Mouse (Mus musculus) neural tube, embryonic 12.5 days (tissue): ENCODE data around the gene Dmgdh. TPM values are rescaled to one million over a fixed set of nuclear protein-coding genes. Genes with fewer than 3 reads are reported as not detected.
A peak's percentile ranks its signal among the peaks of the same experiment; 100 is the strongest.

Experiments
- ATAC-seq: fragments of 200-750 bp; cut with Nextera tagmentation; 2 replicates; pipeline ENCODE4 v1.8.0; 2017; ENCODE audit warnings: low read depth, mild to moderate bottlenecking, moderate TSS enrichment, moderate library complexity; ENCODE audit not compliant: low FRiP score
- H3K27ac ChIP-seq: fragments of 300-500 bp; sonication (generic); 2 replicates; pipeline ENCODE4 v1.5.1; 2016
- H3K27me3 ChIP-seq: fragments of 300-500 bp; sonication (generic); replicated peaks from 2 replicates; pipeline ENCODE4 v1.6.1; 2016; ENCODE audit warnings: mild to moderate bottlenecking
- H3K36me3 ChIP-seq: fragments of 300-500 bp; sonication (generic); 2 replicates; pipeline ENCODE4 v1.6.1; 2016; ENCODE audit warnings: mild to moderate bottlenecking
- H3K4me1 ChIP-seq: fragments of 300-500 bp; sonication (generic); 2 replicates; pipeline ENCODE4 v1.6.1; 2016
- H3K4me2 ChIP-seq: fragments of 300-500 bp; sonication (generic); replicated peaks from 2 replicates; pipeline ENCODE4 v1.6.1; 2016; ENCODE audit warnings: mild to moderate bottlenecking
- H3K4me3 ChIP-seq: fragments of 300-500 bp; sonication (generic); 2 replicates; pipeline ENCODE4 v1.5.1; 2016
- H3K9ac ChIP-seq: fragments of 300-500 bp; sonication (generic); 2 replicates; pipeline ENCODE4 v1.6.1; 2016; ENCODE audit warnings: mild to moderate bottlenecking
- H3K9me3 ChIP-seq: fragments of 300-500 bp; sonication (generic); 2 replicates; pipeline ENCODE4 v1.6.1; 2016; ENCODE audit warnings: mild to moderate bottlenecking
- WGBS: fragments of 180-500 bp; shearing (Covaris S2); methylation state at CpG from one replicate; pipeline ENCODE4 v1.1.7; 2016; 5-methylcytosine and 5-hydroxymethylcytosine counted together
- polyA plus RNA-seq: library from polyadenylated mRNA; unstranded; fragments of >200 nt; fragmentation: Nextera tagmentation; extraction: Ambion mirVana; gene quantifications from 2 replicates; pipeline ENCODE4 v1.2.1, GENCODE M21; 2016

Gene Dmgdh
- 0.06 and 0.09 TPM in 2 replicates for polyA plus RNA-seq

- Histone ChIP-seq H3K27me3 (peaks cover 12% of the 10 kb centered on the region; the same call in 1 of the 2 replicates), H3K36me3 (no peaks in the 10 kb centered on the region), H3K4me1 (no peaks in the 10 kb centered on the region), H3K4me3 (no peak within 1 kb of the TSS), H3K9ac (no peak within 1 kb of the TSS), H3K27ac (no peak within 1 kb of the TSS), H3K4me2 (peak within 1 kb of the TSS; percentile 50), H3K9me3 (no peaks in the 10 kb centered on the region)
- 7% methylated on average over 31 of the region's 31 CpGs for whole genome bisulfite sequencing
- ATAC-seq = no peak
These were observed at the start of gene Dmgdh, which contains the start of gene Bhmt2 for GRCm38 (mm10) chr13:93674131-93674561. Gene Dmgdh (plus strand): TSS chr13:93674433. Gene Bhmt2 (minus strand): TSS chr13:93674302.

- no peak overlapping the region for H3K4me3 ChIP-seq
- no peak overlapping the region for H3K27ac ChIP-seq
- WGBS = 23% methylated on average over 6 of the region's 6 CpGs
- H3K4me1 ChIP-seq = no peaks in the 10 kb centered on the region
- no peak overlapping the region for H3K9ac ChIP-seq
- H3K27me3 ChIP-seq = no peaks in the 10 kb centered on the region
- no peak for ATAC-seq
- H3K36me3 ChIP-seq = no peaks in the 10 kb centered on the region
- no peaks in the 10 kb centered on the region for H3K9me3 ChIP-seq
- H3K4me2 ChIP-seq = no peak overlapping the region
These were observed 45.4 kb upstream of the Dmgdh start for GRCm38 (mm10) chr13:93628861-93629260.

- H3K9ac ChIP-seq = no peak overlapping the region
- H3K27me3 ChIP-seq = no peaks in the 10 kb centered on the region
- no peak overlapping the region for H3K4me2 ChIP-seq
- H3K27ac ChIP-seq = no peak overlapping the region
- no peaks in the 10 kb centered on the region for H3K36me3 ChIP-seq
- no peak overlapping the region for H3K4me3 ChIP-seq
- no peak for ATAC-seq
- no peaks in the 10 kb centered on the region for H3K9me3 ChIP-seq
- 85% methylated on average over 10 of the region's 10 CpGs for WGBS
- no peaks in the 10 kb centered on the region for H3K4me1 ChIP-seq
These were observed 43.1 kb upstream of the Dmgdh start for GRCm38 (mm10) chr13:93630941-93631705.

- WGBS = 81% methylated on average over 5 of the region's 5 CpGs
- H3K4me1 ChIP-seq = no peaks in the 10 kb centered on the region
- ATAC-seq = no peak
- H3K36me3 ChIP-seq = no peaks in the 10 kb centered on the region
- H3K4me3 ChIP-seq = no peak overlapping the region
- H3K27me3 ChIP-seq = no peaks in the 10 kb centered on the region
- H3K9ac ChIP-seq = no peak overlapping the region
- H3K4me2 ChIP-seq = no peak overlapping the region
- no peaks in the 10 kb centered on the region for H3K9me3 ChIP-seq
- no peak overlapping the region for H3K27ac ChIP-seq
These were observed 41.3 kb upstream of the Dmgdh start for GRCm38 (mm10) chr13:93632927-93633326.

GRCm38 (mm10) chr13:93636561-93636960 lies 37.7 kb upstream of the Dmgdh start:
- Histone ChIP-seq H3K36me3 (no peaks in the 10 kb centered on the region), H3K9me3 (no peaks in the 10 kb centered on the region), H3K9ac (no peak overlapping the region), H3K27ac (no peak overlapping the region), H3K4me1 (no peaks in the 10 kb centered on the region), H3K4me2 (no peak overlapping the region), H3K4me3 (no peak overlapping the region), H3K27me3 (no peaks in the 10 kb centered on the region)
- no peak for ATAC-seq
- 72% methylated on average over 1 of the region's 1 CpGs for WGBS

GRCm38 (mm10) chr13:93637282-93638245 lies 36.7 kb upstream of the Dmgdh start, which contains the start of gene Bhmt:
Gene Bhmt (minus strand): TSS chr13:93637961.
- ATAC-seq = no peak
- no peak within 1 kb of the TSS for H3K4me2 ChIP-seq
- no peaks in the 10 kb centered on the region for H3K4me1 ChIP-seq
- no peaks in the 10 kb centered on the region for H3K9me3 ChIP-seq
- no peaks in the 10 kb centered on the region for H3K27me3 ChIP-seq
- no peaks in the 10 kb centered on the region for H3K36me3 ChIP-seq
- no peak within 1 kb of the TSS for H3K27ac ChIP-seq
- no peak within 1 kb of the TSS for H3K9ac ChIP-seq
- WGBS = 79% methylated on average over 19 of the region's 19 CpGs
- H3K4me3 ChIP-seq = no peak within 1 kb of the TSS

GRCm38 (mm10) chr13:93639636-93640035 lies 34.6 kb upstream of the Dmgdh start:
- H3K9ac ChIP-seq = no peak overlapping the region
- no peak overlapping the region for H3K4me3 ChIP-seq
- WGBS = 74% methylated on average over 4 of the region's 4 CpGs
- H3K4me1 ChIP-seq = no peaks in the 10 kb centered on the region
- H3K36me3 ChIP-seq = no peaks in the 10 kb centered on the region
- no peak for ATAC-seq
- H3K4me2 ChIP-seq = no peak overlapping the region
- no peaks in the 10 kb centered on the region for H3K27me3 ChIP-seq
- H3K9me3 ChIP-seq = no peaks in the 10 kb centered on the region
- no peak overlapping the region for H3K27ac ChIP-seq

GRCm38 (mm10) chr13:93648387-93649130 lies 25.7 kb upstream of the Dmgdh start:
- Histone ChIP-seq H3K4me2 (no peak overlapping the region), H3K27ac (no peak overlapping the region), H3K4me1 (no peaks in the 10 kb centered on the region), H3K36me3 (no peaks in the 10 kb centered on the region), H3K9me3 (no peaks in the 10 kb centered on the region), H3K27me3 (no peaks in the 10 kb centered on the region), H3K9ac (no peak overlapping the region), H3K4me3 (no peak overlapping the region)
- no peak for ATAC-seq
- WGBS = 89% methylated on average over 7 of the region's 7 CpGs

GRCm38 (mm10) chr13:93653382-93653781 lies 20.9 kb upstream of the Dmgdh start:
- Histone ChIP-seq H3K27me3 (no peaks in the 10 kb centered on the region), H3K4me2 (no peak overlapping the region), H3K27ac (no peak overlapping the region), H3K4me1 (no peaks in the 10 kb centered on the region), H3K4me3 (no peak overlapping the region), H3K36me3 (no peaks in the 10 kb centered on the region), H3K9ac (no peak overlapping the region), H3K9me3 (no peaks in the 10 kb centered on the region)
- WGBS = 93% methylated on average over 6 of the region's 6 CpGs
- no peak for ATAC-seq

GRCm38 (mm10) chr13:93657941-93658340 lies 16.3 kb upstream of the Dmgdh start:
- no peak overlapping the region for H3K27ac ChIP-seq
- WGBS = 76% methylated on average over 5 of the region's 5 CpGs
- H3K9me3 ChIP-seq = no peaks in the 10 kb centered on the region
- H3K36me3 ChIP-seq = no peaks in the 10 kb centered on the region
- H3K4me1 ChIP-seq = no peaks in the 10 kb centered on the region
- no peak overlapping the region for H3K4me3 ChIP-seq
- H3K27me3 ChIP-seq = no peaks in the 10 kb centered on the region
- H3K9ac ChIP-seq = no peak overlapping the region
- ATAC-seq = no peak
- H3K4me2 ChIP-seq = no peak overlapping the region

GRCm38 (mm10) chr13:93667586-93667985 lies 6.6 kb upstream of the Dmgdh start:
- no peak for ATAC-seq
- Histone ChIP-seq H3K9me3 (no peaks in the 10 kb centered on the region), H3K9ac (no peak overlapping the region), H3K4me2 (no peak overlapping the region), H3K36me3 (no peaks in the 10 kb centered on the region), H3K4me1 (no peaks in the 10 kb centered on the region), H3K4me3 (no peak overlapping the region), H3K27ac (no peak overlapping the region), H3K27me3 (no peaks in the 10 kb centered on the region)
- WGBS = 92% methylated on average over 4 of the region's 4 CpGs

GRCm38 (mm10) chr13:93672371-93672770 lies 1.9 kb upstream of the Dmgdh start:
- 83% methylated on average over 4 of the region's 4 CpGs for WGBS
- Histone ChIP-seq H3K36me3 (no peaks in the 10 kb centered on the region), H3K9me3 (no peaks in the 10 kb centered on the region), H3K4me1 (no peaks in the 10 kb centered on the region), H3K27me3 (peaks cover 12% of the 10 kb centered on the region; the same call in 1 of the 2 replicates), H3K4me2 (no peak overlapping the region), H3K9ac (no peak overlapping the region), H3K27ac (no peak overlapping the region), H3K4me3 (no peak overlapping the region)
- no peak for ATAC-seq
